Mouse (Mus musculus): ENCODE measurements at regions not wholly inside any gene's neighbourhood (a gene's known extent, or its start where the extent isn't known, plus 50 kb on each side); places are given as distances from the start of the nearest gene placed in this dataset.

GRCm38 (mm10) chr12:39801536-39801935, 236.3 kb downstream of the Arl4a start:
- no peak for TF ChIP-seq E2F4 (IDR thresholded peaks at IDR 0.05; ENCODE audit: insufficient read depth)
- TF ChIP-seq SRF (IDR thresholded peaks at IDR 0.05; ENCODE audit: control insufficient read depth, insufficient read length, low read depth) = no peak
- TF ChIP-seq POLR2A (IDR thresholded peaks at IDR 0.05; ENCODE audit: insufficient read length, low read depth) = no peak
